Mouse (Mus musculus): ENCODE measurements around the gene Fance. TPM values are rescaled to one million over a fixed set of nuclear protein-coding genes. Genes with fewer than 3 reads are reported as not detected.

The Fance gene
- total and polyA plus RNA-seq, 2 experiments = 6.4 to 9.1 TPM

GRCm38 (mm10) chr17:28335267-28335666 lies 21.9 kb downstream of the Fance start:
- WGBS = 90% methylated on average over 10 of the region's 10 CpGs
- H3K4me3 ChIP-seq (ENCODE audit: insufficient read depth, low read depth, low read length) = no peak overlapping the region
- H3K27me3 ChIP-seq (ENCODE audit: control insufficient read depth, insufficient read depth, low read length) = no peaks in the 10 kb centered on the region
- peaks cover 2% of the 10 kb centered on the region; the same call in 1 of the 2 replicates for H3K36me3 ChIP-seq (ENCODE audit: control insufficient read depth, insufficient read depth, low read length)
- TF ChIP-seq CTCF (IDR thresholded peaks at IDR 0.05; ENCODE audit: low read depth, low read length) (no peak), POLR2A (IDR thresholded peaks at IDR 0.05; ENCODE audit: extremely low read depth, insufficient read depth, low read length) (no peak)
- no peaks in the 10 kb centered on the region for H3K4me1 ChIP-seq (ENCODE audit: control insufficient read depth, insufficient read depth, low read length)
- no peak for DNase-seq (ENCODE audit: extremely low read depth, low read depth, low spot score)
- no peak overlapping the region for H3K27ac ChIP-seq (replicated peaks; ENCODE audit: insufficient read depth, low read depth, low read length)
- H3K9ac ChIP-seq (ENCODE audit: low read depth, low read length) = no peak overlapping the region
- H3K79me2 ChIP-seq (ENCODE audit: control insufficient read depth, insufficient read depth, low read length) = no peaks in the 10 kb centered on the region

GRCm38 (mm10) chr17:28337547-28337946 lies 24.2 kb downstream of the Fance start:
- Histone ChIP-seq H3K36me3 (ENCODE audit: control insufficient read depth, insufficient read depth, low read length) (no peaks in the 10 kb centered on the region), H3K4me3 (ENCODE audit: insufficient read depth, low read depth, low read length) (no peak overlapping the region), H3K9ac (ENCODE audit: low read depth, low read length) (no peak overlapping the region), H3K4me1 (ENCODE audit: control insufficient read depth, insufficient read depth, low read length) (peaks cover 3% of the 10 kb centered on the region; the same call in 1 of the 2 replicates), H3K27ac (replicated peaks; ENCODE audit: insufficient read depth, low read depth, low read length) (no peak overlapping the region), H3K79me2 (ENCODE audit: control insufficient read depth, insufficient read depth, low read length) (no peaks in the 10 kb centered on the region), H3K27me3 (ENCODE audit: control insufficient read depth, insufficient read depth, low read length) (no peaks in the 10 kb centered on the region)
- TF ChIP-seq CTCF (IDR thresholded peaks at IDR 0.05; ENCODE audit: low read depth, low read length) = no peak
- TF ChIP-seq POLR2A (IDR thresholded peaks at IDR 0.05; ENCODE audit: extremely low read depth, insufficient read depth, low read length) = no peak
- DNase-seq (ENCODE audit: extremely low read depth, low read depth, low spot score) = no peak
- 95% methylated on average over 7 of the region's 7 CpGs for WGBS

- Histone ChIP-seq H3K36me3 (ENCODE audit: control insufficient read depth, insufficient read depth, low read length) (no peaks in the 10 kb centered on the region), H3K79me2 (ENCODE audit: control insufficient read depth, insufficient read depth, low read length) (peaks cover 9% of the 10 kb centered on the region; the same call in 1 of the 2 replicates), H3K9ac (ENCODE audit: low read depth, low read length) (no peak overlapping the region), H3K4me1 (ENCODE audit: control insufficient read depth, insufficient read depth, low read length) (peaks cover 4% of the 10 kb centered on the region; the same call in 1 of the 2 replicates), H3K4me3 (ENCODE audit: insufficient read depth, low read depth, low read length) (no peak overlapping the region), H3K27me3 (ENCODE audit: control insufficient read depth, insufficient read depth, low read length) (no peaks in the 10 kb centered on the region), H3K27ac (replicated peaks; ENCODE audit: insufficient read depth, low read depth, low read length) (no peak overlapping the region)
- TF ChIP-seq POLR2A (IDR thresholded peaks at IDR 0.05; ENCODE audit: extremely low read depth, insufficient read depth, low read length) (no peak), CTCF (IDR thresholded peaks at IDR 0.05; ENCODE audit: low read depth, low read length) (no peak)
- DNase-seq (ENCODE audit: extremely low read depth, low read depth, low spot score) = no peak
- 86% methylated on average over 7 of the region's 7 CpGs for WGBS
Observed at GRCm38 (mm10) chr17:28340578-28340977, 27.3 kb downstream of the Fance start.

GRCm38 (mm10) chr17:28341091-28341490 lies 27.8 kb downstream of the Fance start:
- Histone ChIP-seq H3K9ac (ENCODE audit: low read depth, low read length) (no peak overlapping the region), H3K27ac (replicated peaks; ENCODE audit: insufficient read depth, low read depth, low read length) (no peak overlapping the region)

GRCm38 (mm10) chr17:28344050-28344607 lies 30.8 kb downstream of the Fance start:
- peaks cover 13% of the 10 kb centered on the region for H3K4me1 ChIP-seq (ENCODE audit: control insufficient read depth, insufficient read depth, low read length)
- no peak for DNase-seq (ENCODE audit: extremely low read depth, low read depth, low spot score)
- WGBS = 79% methylated on average over 4 of the region's 4 CpGs

More at GRCm38 (mm10) chr17:28341091-28341490, 27.8 kb downstream of the Fance start:
- Histone ChIP-seq H3K79me2 (ENCODE audit: control insufficient read depth, insufficient read depth, low read length) (peaks cover 11% of the 10 kb centered on the region; the same call in 1 of the 2 replicates), H3K36me3 (ENCODE audit: control insufficient read depth, insufficient read depth, low read length) (no peaks in the 10 kb centered on the region), H3K4me1 (ENCODE audit: control insufficient read depth, insufficient read depth, low read length) (peaks cover 4% of the 10 kb centered on the region; the same call in 1 of the 2 replicates), H3K4me3 (ENCODE audit: insufficient read depth, low read depth, low read length) (no peak overlapping the region), H3K27me3 (ENCODE audit: control insufficient read depth, insufficient read depth, low read length) (no peaks in the 10 kb centered on the region)
- WGBS = 50% methylated on average over 26 of the region's 26 CpGs
- TF ChIP-seq CTCF (IDR thresholded peaks at IDR 0.05; ENCODE audit: low read depth, low read length) = no peak
- TF ChIP-seq POLR2A (IDR thresholded peaks at IDR 0.05; ENCODE audit: extremely low read depth, insufficient read depth, low read length) = no peak
- DNase-seq (ENCODE audit: extremely low read depth, low read depth, low spot score) = no peak

GRCm38 (mm10) chr17:28344670-28345069 lies 31.4 kb downstream of the Fance start:
- WGBS = 91% methylated on average over 3 of the region's 3 CpGs
- TF ChIP-seq CTCF (IDR thresholded peaks at IDR 0.05; ENCODE audit: low read depth, low read length) (no peak), POLR2A (IDR thresholded peaks at IDR 0.05; ENCODE audit: extremely low read depth, insufficient read depth, low read length) (no peak)
- Histone ChIP-seq H3K36me3 (ENCODE audit: control insufficient read depth, insufficient read depth, low read length) (no peaks in the 10 kb centered on the region), H3K27me3 (ENCODE audit: control insufficient read depth, insufficient read depth, low read length) (no peaks in the 10 kb centered on the region), H3K9ac (ENCODE audit: low read depth, low read length) (no peak overlapping the region), H3K79me2 (ENCODE audit: control insufficient read depth, insufficient read depth, low read length) (peaks cover 40% of the 10 kb centered on the region), H3K27ac (replicated peaks; ENCODE audit: insufficient read depth, low read depth, low read length) (no peak overlapping the region), H3K4me3 (ENCODE audit: insufficient read depth, low read depth, low read length) (no peak overlapping the region), H3K4me1 (ENCODE audit: control insufficient read depth, insufficient read depth, low read length) (peaks cover 16% of the 10 kb centered on the region)
- DNase-seq (ENCODE audit: extremely low read depth, low read depth, low spot score) = no peak

More at GRCm38 (mm10) chr17:28344050-28344607, 30.8 kb downstream of the Fance start:
- no peak overlapping the region for H3K9ac ChIP-seq (ENCODE audit: low read depth, low read length)
- TF ChIP-seq POLR2A (IDR thresholded peaks at IDR 0.05; ENCODE audit: extremely low read depth, insufficient read depth, low read length) (no peak), CTCF (IDR thresholded peaks at IDR 0.05; ENCODE audit: low read depth, low read length) (no peak)
- H3K36me3 ChIP-seq (ENCODE audit: control insufficient read depth, insufficient read depth, low read length) = no peaks in the 10 kb centered on the region
- no peaks in the 10 kb centered on the region for H3K27me3 ChIP-seq (ENCODE audit: control insufficient read depth, insufficient read depth, low read length)
- H3K79me2 ChIP-seq (ENCODE audit: control insufficient read depth, insufficient read depth, low read length) = peaks cover 36% of the 10 kb centered on the region
- no peak overlapping the region for H3K27ac ChIP-seq (replicated peaks; ENCODE audit: insufficient read depth, low read depth, low read length)
- H3K4me3 ChIP-seq (ENCODE audit: insufficient read depth, low read depth, low read length) = no peak overlapping the region

Data from liver, adult 2 months (tissue).